10 mouse cellular contexts compared by ENCODE assay signal in genomic region chr10:34186571-34187260, GRCm38 (mm10). TPM values are rescaled to one million over a fixed set of nuclear protein-coding genes. Genes with fewer than 3 reads are reported as not detected.
DNase-seq lines count a peak whose midpoint lies in the region; ATAC-seq lines count a peak whose summit lies in the region.
"Had no signal": no experiment of that assay in that cellular context is flagged by ENCODE, and none has a peak within 500 bp of the region (broad histone marks: within the 10 kb centered on the region; RNA-seq: fewer than 3 reads in every experiment).

No protein-coding gene starts in this region.

- DNase-seq in heart, adult 8-10 months (ENCODE audit: low spot score): no peak
- DNase-seq in right cerebral cortex, adult 18-20 months: peak; percentile 10
- DNase-seq in right cerebral cortex, postnatal 25 days: no peak
- peak; percentile 27 for DNase-seq in limb, embryonic 11.5 days (ENCODE audit: low spot score)
- DNase-seq in embryo, embryonic 10.5 days (ENCODE audit: low spot score): no peak
- no peak for DNase-seq in layer of hippocampus, adult 9-11 months
- DNase-seq: layer of hippocampus, postnatal 36 days; lung, postnatal 36 days had no signal

- no peaks in the 10 kb centered on the region for H3K27me3 ChIP-seq in heart, embryonic 13.5 days (replicated peaks)
- no peaks in the 10 kb centered on the region for H3K27me3 ChIP-seq in limb, embryonic 11.5 days (ENCODE audit: control insufficient read depth, insufficient read depth, low read length)
- H3K27me3 ChIP-seq: CH12.LX had no signal

- peak overlapping the region; percentile 39 for H3K27ac ChIP-seq in heart, embryonic 13.5 days (replicated peaks)
- 0 out of 2 replicates have a peak overlapping the region, but pooled peaks have one; percentile 33 for H3K27ac ChIP-seq in limb, embryonic 11.5 days (replicated peaks; ENCODE audit: low read depth, low read length)

- peaks cover 17% of the 10 kb centered on the region for H3K36me3 ChIP-seq in heart, embryonic 13.5 days
- H3K36me3 ChIP-seq in limb, embryonic 11.5 days (ENCODE audit: control insufficient read depth, insufficient read depth, low read length): no peaks in the 10 kb centered on the region

- no peaks in the 10 kb centered on the region for H3K9me3 ChIP-seq in heart, embryonic 13.5 days
- H3K9me3 ChIP-seq in limb, embryonic 11.5 days (ENCODE audit: control insufficient read depth, low read length): no peaks in the 10 kb centered on the region

- H3K4me3 ChIP-seq in heart, embryonic 13.5 days: no peak overlapping the region
- no peak overlapping the region for H3K4me3 ChIP-seq in limb, embryonic 11.5 days (ENCODE audit: low read depth, low read length)

- H3K4me1 ChIP-seq in heart, embryonic 13.5 days: peaks cover 40% of the 10 kb centered on the region
- peaks cover 9% of the 10 kb centered on the region; the same call in 1 of the 2 replicates for H3K4me1 ChIP-seq in limb, embryonic 11.5 days (ENCODE audit: control insufficient read depth, insufficient read depth, low read length)

- peak overlapping the region; percentile 47; the same call in 1 of the 2 replicates for H3K9ac ChIP-seq in heart, embryonic 13.5 days
- H3K9ac ChIP-seq in limb, embryonic 11.5 days (ENCODE audit: low read length): no peak overlapping the region

- peak overlapping the region; percentile 44 for H3K4me2 ChIP-seq in heart, embryonic 13.5 days
- no peak overlapping the region for H3K4me2 ChIP-seq in limb, embryonic 11.5 days (ENCODE audit: low read depth, severe bottlenecking)

- 57% methylated on average over 10 of the region's 10 CpGs for WGBS in heart, embryonic 13.5 days
- 57% methylated on average over 10 of the region's 10 CpGs for WGBS in limb, embryonic 11.5 days

- no peak for ATAC-seq in heart, embryonic 13.5 days (ENCODE audit: extremely low read depth, insufficient number of reproducible peaks, low FRiP score, low TSS enrichment)
- no peak for ATAC-seq in limb, embryonic 11.5 days (ENCODE audit: insufficient number of reproducible peaks, low FRiP score, low TSS enrichment, low read depth)

RNA-seq across cellular contexts. Expression of gene Dse, which starts 20.8 kb away (rescaled TPM):
- 13.6 and 15.2 TPM in 2 replicates for polyA plus RNA-seq in heart, embryonic 13.5 days (2015; fragmentation: Nextera tagmentation; extraction: Ambion mirVana)
- total RNA-seq in heart, adult 8-10 months (2022): 1 to 10 TPM; 3.8 to 5.7 (median 4.9) TPM
- polyA plus RNA-seq in limb, embryonic 11.5 days (2014; fragmentation: Nextera tagmentation; extraction: Ambion mirVana): 36.0 and 37.4 TPM in 2 replicates

RNA-seq across cellular contexts. Expression of gene Calhm6, which starts 58.9 kb away (rescaled TPM):
- polyA plus RNA-seq in heart, embryonic 13.5 days (2015; fragmentation: Nextera tagmentation; extraction: Ambion mirVana): 0.50 and 0.53 TPM in 2 replicates
- total RNA-seq in heart, adult 8-10 months (2022): under 1 TPM in 2 of 4 experiments, not detected in 2; 0.24 to 0.26 TPM
- 0.68 and 0.98 TPM in 2 replicates for polyA plus RNA-seq in limb, embryonic 11.5 days (2014; fragmentation: Nextera tagmentation; extraction: Ambion mirVana)
- total RNA-seq: layer of hippocampus, postnatal 36 days had no signal

Comparison
In these comparisons a context has a peak if more than half of its experiments do, and no peak if none do; other contexts are left out.
1. DNase-seq: peak in right cerebral cortex, adult 18-20 months (single experiment) and limb, embryonic 11.5 days (single experiment); none in heart, adult 8-10 months (single experiment), right cerebral cortex, postnatal 25 days (single experiment), embryo, embryonic 10.5 days (single experiment) and layer of hippocampus, adult 9-11 months (single experiment).